Mouse (Mus musculus) C2C12 (cell line): ENCODE measurements around the gene Lep.

ENCODE experiments used
- CTCF ChIP-seq: IDR thresholded peaks from one replicate; pipeline ENCODE4 v1.5.1; 2011; ENCODE audit not compliant: control insufficient read depth, insufficient read depth, insufficient read length
- FOSL1 ChIP-seq: IDR thresholded peaks from one replicate; pipeline ENCODE4 v1.8.0; 2011; ENCODE audit warnings: mild to moderate bottlenecking, low read length; ENCODE audit not compliant: poor library complexity, insufficient read depth, severe bottlenecking
- MAX ChIP-seq: IDR thresholded peaks from one replicate; pipeline ENCODE4 v1.6.1; 2011; ENCODE audit warnings: mild to moderate bottlenecking, control low read depth
- MYOG ChIP-seq: IDR thresholded peaks from one replicate; pipeline ENCODE4 v1.6.1; 2011; ENCODE audit not compliant: control insufficient read depth, insufficient read length; ENCODE audit errors: extremely low read depth

DNA sequence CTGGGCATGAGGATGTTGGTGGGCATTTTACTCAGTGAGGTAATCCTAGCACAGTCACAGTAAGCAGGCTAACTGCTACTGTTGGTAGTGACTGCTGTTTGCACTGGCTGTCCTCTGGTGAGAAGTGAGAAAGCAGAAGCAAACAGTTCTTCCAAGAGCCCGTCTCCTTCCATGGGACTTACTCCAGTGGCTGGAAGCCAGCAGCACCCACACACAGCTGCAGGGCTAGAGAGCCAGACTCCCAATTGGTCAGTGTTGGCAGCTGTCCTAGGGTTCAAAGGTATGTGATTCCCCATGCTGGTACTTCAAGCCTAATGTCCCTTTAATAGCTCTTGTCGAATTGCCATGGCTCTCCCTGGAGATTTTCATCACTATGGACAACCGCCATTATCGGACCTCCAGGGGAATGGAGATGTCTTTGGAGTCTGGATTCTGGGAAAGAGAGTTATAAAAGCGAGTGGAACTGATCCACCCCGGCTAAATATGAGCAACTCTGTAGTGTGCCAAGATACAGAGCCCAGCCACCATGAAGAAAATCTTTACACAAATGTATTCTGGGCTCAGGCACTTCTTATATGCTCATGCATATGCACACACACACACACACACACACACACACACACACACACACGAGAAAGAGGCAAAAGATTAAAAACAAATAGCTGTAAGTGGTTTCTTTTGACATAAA is 57.5 kb downstream of the Lep start:
- TF ChIP-seq CTCF = no peak
- TF ChIP-seq MYOG = no peak
- TF ChIP-seq FOSL1 = no peak
- TF ChIP-seq MAX = no peak
